Mouse (Mus musculus): ENCODE measurements around the gene Man2a1. TPM values are rescaled to one million over a fixed set of nuclear protein-coding genes. Genes with fewer than 3 reads are reported as not detected.

Gene Man2a1
- polyA plus RNA-seq, 1 experiment from 2014 or later, result 9.1 TPM

- H3K4me3 ChIP-seq (ENCODE audit: low read length), result no peak overlapping the region
- H3K27ac ChIP-seq (ENCODE audit: low read length), result no peak overlapping the region
- peaks cover 27% of the 10 kb centered on the region for H3K36me3 ChIP-seq (ENCODE audit: control insufficient read depth, insufficient read depth, low read length)
- H3K27me3 ChIP-seq (replicated peaks; ENCODE audit: control insufficient read depth, insufficient read depth, low read length), result no peaks in the 10 kb centered on the region
- H3K9me3 ChIP-seq (ENCODE audit: control insufficient read depth, low read length), result peaks cover 4% of the 10 kb centered on the region; the same call in 1 of the 2 replicates
- no peak for ATAC-seq
- no peak overlapping the region for H3K9ac ChIP-seq (ENCODE audit: low read depth, low read length)
- peaks cover 10% of the 10 kb centered on the region; the same call in 1 of the 2 replicates for H3K4me1 ChIP-seq (ENCODE audit: control insufficient read depth, insufficient read depth, low read length)
- 89% methylated on average over 6 of the region's 6 CpGs for WGBS
- H3K4me2 ChIP-seq (ENCODE audit: low read depth, low read length), result no peak overlapping the region
Observed at GRCm38 (mm10) chr17:64674980-64675379, 74.4 kb downstream of the Man2a1 start.

DNA sequence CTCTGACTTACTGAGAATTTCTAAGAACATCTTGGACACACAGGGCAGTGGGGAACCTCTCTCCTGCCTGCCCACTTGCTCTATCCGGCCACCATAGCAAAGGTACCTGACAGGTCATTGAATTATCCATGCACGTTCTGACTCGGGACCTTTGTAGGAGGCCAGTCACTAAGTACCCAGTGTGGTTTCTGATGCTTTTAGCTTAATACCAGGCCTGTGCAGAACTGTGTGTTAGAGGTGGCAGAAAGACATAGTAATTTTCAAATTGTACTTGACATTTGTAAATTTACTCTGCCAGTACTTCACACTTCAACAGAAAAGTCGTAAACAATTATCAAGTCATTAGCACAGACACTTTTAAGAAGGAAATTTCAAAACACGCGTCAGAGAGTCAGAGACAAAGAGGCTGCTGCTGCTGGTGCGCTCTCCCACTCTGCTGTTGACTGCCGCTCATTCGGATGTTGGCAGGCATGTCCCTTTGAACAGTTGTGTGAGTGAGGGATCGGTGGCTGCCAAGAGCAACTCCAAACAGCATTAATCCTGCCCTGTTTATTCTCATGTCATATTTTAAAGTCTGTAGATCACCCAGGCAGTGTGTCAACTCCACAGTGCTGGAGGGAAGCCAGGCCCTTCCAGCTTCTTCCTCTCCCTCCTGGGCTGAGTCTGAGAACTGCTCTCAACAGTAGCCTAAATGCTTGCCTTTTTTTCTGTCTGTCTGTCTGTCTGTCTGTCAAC is 76.4 kb downstream of the Man2a1 start:
- Histone ChIP-seq H3K36me3 (ENCODE audit: control insufficient read depth, insufficient read depth, low read length) (peaks cover 17% of the 10 kb centered on the region), H3K27me3 (replicated peaks; ENCODE audit: control insufficient read depth, insufficient read depth, low read length) (no peaks in the 10 kb centered on the region), H3K4me1 (ENCODE audit: control insufficient read depth, insufficient read depth, low read length) (peaks cover 10% of the 10 kb centered on the region; the same call in 1 of the 2 replicates), H3K4me3 (ENCODE audit: low read length) (no peak overlapping the region), H3K9me3 (ENCODE audit: control insufficient read depth, low read length) (peaks cover 4% of the 10 kb centered on the region; the same call in 1 of the 2 replicates), H3K4me2 (ENCODE audit: low read depth, low read length) (no peak overlapping the region), H3K9ac (ENCODE audit: low read depth, low read length) (no peak overlapping the region), H3K27ac (ENCODE audit: low read length) (no peak overlapping the region)
- 49% methylated on average over 10 of the region's 10 CpGs for WGBS
- ATAC-seq, result peak; percentile 77

GRCm38 (mm10) chr17:64681461-64681860 is 80.9 kb downstream of the Man2a1 start:
- Histone ChIP-seq H3K9me3 (ENCODE audit: control insufficient read depth, low read length) (no peaks in the 10 kb centered on the region), H3K9ac (ENCODE audit: low read depth, low read length) (no peak overlapping the region), H3K27me3 (replicated peaks; ENCODE audit: control insufficient read depth, insufficient read depth, low read length) (no peaks in the 10 kb centered on the region), H3K36me3 (ENCODE audit: control insufficient read depth, insufficient read depth, low read length) (no peaks in the 10 kb centered on the region), H3K4me2 (ENCODE audit: low read depth, low read length) (no peak overlapping the region), H3K4me3 (ENCODE audit: low read length) (no peak overlapping the region), H3K4me1 (ENCODE audit: control insufficient read depth, insufficient read depth, low read length) (peaks cover 10% of the 10 kb centered on the region; the same call in 1 of the 2 replicates), H3K27ac (ENCODE audit: low read length) (no peak overlapping the region)
- 85% methylated on average over 3 of the region's 3 CpGs for WGBS
- ATAC-seq, result no peak

- Histone ChIP-seq H3K4me1 (ENCODE audit: control insufficient read depth, insufficient read depth, low read length) (peaks cover 9% of the 10 kb centered on the region; the same call in 1 of the 2 replicates), H3K27ac (ENCODE audit: low read length) (no peak overlapping the region), H3K27me3 (replicated peaks; ENCODE audit: control insufficient read depth, insufficient read depth, low read length) (no peaks in the 10 kb centered on the region), H3K4me2 (ENCODE audit: low read depth, low read length) (no peak overlapping the region), H3K9ac (ENCODE audit: low read depth, low read length) (no peak overlapping the region), H3K4me3 (ENCODE audit: low read length) (no peak overlapping the region), H3K36me3 (ENCODE audit: control insufficient read depth, insufficient read depth, low read length) (no peaks in the 10 kb centered on the region), H3K9me3 (ENCODE audit: control insufficient read depth, low read length) (no peaks in the 10 kb centered on the region)
- peak; percentile 42; the same call in 1 of the 2 replicates for ATAC-seq
- 35% methylated on average over 2 of the region's 2 CpGs for WGBS
Observed at GRCm38 (mm10) chr17:64681927-64682326, 81.4 kb downstream of the Man2a1 start.

- H3K36me3 ChIP-seq (ENCODE audit: control insufficient read depth, insufficient read depth, low read length), result no peaks in the 10 kb centered on the region
- no peak for ATAC-seq
- WGBS, result 96% methylated on average over 4 of the region's 4 CpGs
- H3K9ac ChIP-seq (ENCODE audit: low read depth, low read length), result no peak overlapping the region
- H3K27ac ChIP-seq (ENCODE audit: low read length), result no peak overlapping the region
- H3K4me1 ChIP-seq (ENCODE audit: control insufficient read depth, insufficient read depth, low read length), result no peaks in the 10 kb centered on the region
- H3K4me2 ChIP-seq (ENCODE audit: low read depth, low read length), result no peak overlapping the region
- no peak overlapping the region for H3K4me3 ChIP-seq (ENCODE audit: low read length)
- no peaks in the 10 kb centered on the region for H3K27me3 ChIP-seq (replicated peaks; ENCODE audit: control insufficient read depth, insufficient read depth, low read length)
- no peaks in the 10 kb centered on the region for H3K9me3 ChIP-seq (ENCODE audit: control insufficient read depth, low read length)
Observed at GRCm38 (mm10) chr17:64684088-64684487, 83.6 kb downstream of the Man2a1 start.

DNA sequence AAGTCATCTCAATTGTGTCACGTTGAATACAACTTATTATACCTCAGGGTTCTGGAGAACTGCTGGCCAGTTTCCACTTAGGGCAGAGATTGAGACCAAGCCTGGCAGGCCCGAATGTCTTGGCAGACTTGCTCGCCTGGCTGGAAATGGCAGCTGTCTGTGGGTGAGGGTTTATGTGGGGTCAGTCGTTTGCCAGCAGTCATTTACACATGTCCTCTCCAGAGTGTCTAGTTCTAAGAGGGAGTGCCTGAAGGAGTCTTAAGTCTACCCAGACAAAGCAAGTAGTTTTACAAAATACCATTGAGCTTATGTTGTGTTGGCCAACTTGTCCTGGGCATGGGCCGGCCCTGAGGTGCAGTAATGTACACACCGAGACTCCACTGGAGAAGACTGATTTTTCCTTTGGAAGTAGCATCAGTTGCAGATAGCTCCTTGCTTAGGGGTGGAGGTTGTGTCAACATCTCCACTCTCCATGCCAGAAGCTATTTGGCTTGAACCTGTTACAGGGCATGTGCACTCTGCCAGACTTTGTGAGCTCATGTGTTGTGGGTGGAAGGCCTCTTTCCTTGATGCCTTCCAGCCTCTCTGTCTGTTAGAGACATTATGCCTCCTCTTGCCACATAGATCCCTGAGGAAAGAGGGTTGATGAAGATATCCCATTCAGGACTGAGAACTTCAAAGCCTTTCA is 84.8 kb downstream of the Man2a1 start:
- H3K27ac ChIP-seq (ENCODE audit: low read length), result no peak overlapping the region
- no peak overlapping the region for H3K4me2 ChIP-seq (ENCODE audit: low read depth, low read length)
- ATAC-seq, result no peak
- WGBS, result 74% methylated on average over 6 of the region's 6 CpGs
- peaks cover 5% of the 10 kb centered on the region; the same call in 1 of the 2 replicates for H3K36me3 ChIP-seq (ENCODE audit: control insufficient read depth, insufficient read depth, low read length)
- H3K27me3 ChIP-seq (replicated peaks; ENCODE audit: control insufficient read depth, insufficient read depth, low read length), result no peaks in the 10 kb centered on the region
- H3K4me3 ChIP-seq (ENCODE audit: low read length), result no peak overlapping the region
- peaks cover 5% of the 10 kb centered on the region for H3K9me3 ChIP-seq (ENCODE audit: control insufficient read depth, low read length)
- H3K9ac ChIP-seq (ENCODE audit: low read depth, low read length), result no peak overlapping the region
- H3K4me1 ChIP-seq (ENCODE audit: control insufficient read depth, insufficient read depth, low read length), result no peaks in the 10 kb centered on the region

DNA sequence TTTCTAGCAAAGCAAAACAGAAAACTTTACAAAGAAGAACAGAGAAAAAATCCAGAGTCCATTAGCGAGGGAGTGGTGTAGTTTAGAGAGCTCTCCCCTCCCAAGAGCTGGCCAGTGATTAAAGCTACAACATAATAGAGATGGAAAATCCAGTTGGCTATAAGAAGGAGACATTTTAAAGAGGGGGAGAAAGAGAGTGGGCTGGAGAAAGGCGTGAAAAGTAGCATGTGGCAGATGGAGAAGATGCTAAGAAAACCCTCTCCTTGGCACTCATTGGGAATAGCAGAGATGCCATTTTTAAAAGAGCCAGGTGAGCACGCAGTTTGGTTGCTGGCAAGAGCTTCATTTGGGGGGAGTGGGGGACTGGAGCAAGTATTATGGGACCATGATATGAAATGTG is 89.1 kb downstream of the Man2a1 start:
- 97% methylated on average over 3 of the region's 3 CpGs for WGBS
- Histone ChIP-seq H3K36me3 (ENCODE audit: control insufficient read depth, insufficient read depth, low read length) (peaks cover 8% of the 10 kb centered on the region; the same call in 1 of the 2 replicates), H3K27ac (ENCODE audit: low read length) (no peak overlapping the region), H3K9ac (ENCODE audit: low read depth, low read length) (no peak overlapping the region), H3K4me3 (ENCODE audit: low read length) (no peak overlapping the region), H3K9me3 (ENCODE audit: control insufficient read depth, low read length) (peaks cover 5% of the 10 kb centered on the region), H3K4me2 (ENCODE audit: low read depth, low read length) (no peak overlapping the region), H3K27me3 (replicated peaks; ENCODE audit: control insufficient read depth, insufficient read depth, low read length) (no peaks in the 10 kb centered on the region), H3K4me1 (ENCODE audit: control insufficient read depth, insufficient read depth, low read length) (no peaks in the 10 kb centered on the region)
- ATAC-seq, result no peak

DNA sequence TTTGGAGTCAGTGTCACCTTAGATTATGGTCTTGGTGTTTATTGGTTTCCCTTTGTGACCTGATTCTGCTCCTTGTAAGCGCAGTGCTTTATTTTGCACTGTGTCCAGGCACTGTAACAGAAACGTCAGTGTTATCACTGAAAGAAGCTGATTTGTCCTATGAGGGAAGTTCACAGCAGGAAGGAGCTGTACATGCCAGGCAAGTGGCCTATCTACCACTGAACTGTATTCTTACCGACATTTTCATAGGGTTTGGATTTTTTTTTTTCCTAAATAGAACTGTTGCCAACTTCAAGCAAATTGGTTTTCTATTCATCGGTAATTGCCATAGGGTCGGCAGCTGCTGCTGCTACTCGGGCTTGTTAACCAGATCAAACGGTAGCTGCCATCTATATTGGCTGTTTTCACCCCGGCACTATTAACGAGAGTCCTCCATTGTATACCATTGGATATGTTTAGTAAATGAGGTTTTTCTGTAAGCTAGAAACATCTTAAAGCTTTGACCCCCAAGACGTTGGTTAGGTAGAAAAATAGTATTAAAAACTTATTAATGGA is 96.8 kb downstream of the Man2a1 start:
- ATAC-seq, result no peak
- Histone ChIP-seq H3K4me3 (ENCODE audit: low read length) (no peak overlapping the region), H3K27ac (ENCODE audit: low read length) (no peak overlapping the region), H3K9ac (ENCODE audit: low read depth, low read length) (no peak overlapping the region), H3K9me3 (ENCODE audit: control insufficient read depth, low read length) (no peaks in the 10 kb centered on the region), H3K36me3 (ENCODE audit: control insufficient read depth, insufficient read depth, low read length) (no peaks in the 10 kb centered on the region), H3K4me2 (ENCODE audit: low read depth, low read length) (no peak overlapping the region), H3K27me3 (replicated peaks; ENCODE audit: control insufficient read depth, insufficient read depth, low read length) (no peaks in the 10 kb centered on the region), H3K4me1 (ENCODE audit: control insufficient read depth, insufficient read depth, low read length) (no peaks in the 10 kb centered on the region)
- WGBS, result 86% methylated on average over 10 of the region's 10 CpGs

- no peak for ATAC-seq
- H3K9ac ChIP-seq (ENCODE audit: low read depth, low read length), result no peak overlapping the region
Observed at GRCm38 (mm10) chr17:64698516-64698915, 98.0 kb downstream of the Man2a1 start.

More at GRCm38 (mm10) chr17:64698516-64698915, 98.0 kb downstream of the Man2a1 start:
- Histone ChIP-seq H3K4me3 (ENCODE audit: low read length) (no peak overlapping the region), H3K36me3 (ENCODE audit: control insufficient read depth, insufficient read depth, low read length) (no peaks in the 10 kb centered on the region), H3K4me1 (ENCODE audit: control insufficient read depth, insufficient read depth, low read length) (no peaks in the 10 kb centered on the region), H3K9me3 (ENCODE audit: control insufficient read depth, low read length) (no peaks in the 10 kb centered on the region), H3K27me3 (replicated peaks; ENCODE audit: control insufficient read depth, insufficient read depth, low read length) (no peaks in the 10 kb centered on the region), H3K4me2 (ENCODE audit: low read depth, low read length) (no peak overlapping the region), H3K27ac (ENCODE audit: low read length) (no peak overlapping the region)
- 86% methylated on average over 8 of the region's 8 CpGs for WGBS
